Comparison of ENCODE assay signal across 8 mouse cellular contexts in the genomic region with DNA sequence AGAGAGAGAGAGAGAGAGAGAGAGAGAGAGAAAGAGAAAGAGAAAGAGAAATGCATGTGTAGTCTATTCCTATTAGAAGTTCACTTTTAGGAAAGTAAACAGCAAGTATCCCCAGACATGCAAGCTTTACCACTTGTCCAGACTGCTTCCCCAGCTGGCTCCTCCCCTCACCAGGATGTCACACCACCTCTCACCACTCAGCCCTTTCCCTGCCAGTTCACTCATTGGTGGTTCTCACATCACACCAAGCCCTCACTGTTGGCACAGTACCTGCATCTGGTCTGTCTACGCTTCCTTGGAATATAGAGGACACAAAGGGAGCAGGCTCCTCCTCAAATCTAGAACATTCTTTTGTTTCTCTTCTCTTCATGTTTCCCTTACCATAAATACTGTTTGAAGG. TPM values are rescaled to one million over a fixed set of nuclear protein-coding genes. Genes with fewer than 3 reads are reported as not detected.
A peak's percentile ranks its signal among the peaks of the same experiment; 100 is the strongest.
DNase-seq lines count a peak whose midpoint lies in the region; ATAC-seq and TF ChIP-seq lines count a peak whose summit lies in the region.

No protein-coding gene starts in this region.

- H3K36me3 ChIP-seq in hindbrain, postnatal 0 days (ENCODE audit: insufficient read depth, low read length), result no peaks in the 10 kb centered on the region
- no peaks in the 10 kb centered on the region for H3K36me3 ChIP-seq in hindbrain, embryonic 10.5 days
- H3K36me3 ChIP-seq in lung, embryonic 14.5 days (ENCODE audit: insufficient read depth), result no peaks in the 10 kb centered on the region

- H3K4me3 ChIP-seq in hindbrain, postnatal 0 days (ENCODE audit: low read length), result no peak overlapping the region
- H3K4me3 ChIP-seq in hindbrain, embryonic 10.5 days, result no peak overlapping the region
- H3K4me3 ChIP-seq in embryonic fibroblast, embryonic 13.5 days (ENCODE audit: insufficient read depth, low read length), result no peak overlapping the region
- H3K4me3 ChIP-seq in lung, embryonic 14.5 days (ENCODE audit: low read depth, low read length), result no peak overlapping the region
- no peak overlapping the region for H3K4me3 ChIP-seq in left cerebral cortex, adult 2 months

- peaks cover 5% of the 10 kb centered on the region; the same call in 1 of the 2 replicates for H3K4me1 ChIP-seq in hindbrain, postnatal 0 days (ENCODE audit: insufficient read depth, low read length)
- peaks cover 16% of the 10 kb centered on the region for H3K4me1 ChIP-seq in hindbrain, embryonic 10.5 days (replicated peaks)
- H3K4me1 ChIP-seq in embryonic fibroblast, embryonic 13.5 days (ENCODE audit: control insufficient read depth, insufficient read depth, low read length), result peaks cover 20% of the 10 kb centered on the region
- peaks cover 7% of the 10 kb centered on the region; the same call in 1 of the 2 replicates for H3K4me1 ChIP-seq in lung, embryonic 14.5 days (ENCODE audit: insufficient read depth)

- ATAC-seq in hindbrain, postnatal 0 days, result peak; percentile 61; the same call in 1 of the 2 replicates
- ATAC-seq in CD4-positive, CD25-positive, alpha-beta regulatory T cell, adult 4 months, result peak; percentile 53
- peak; percentile 69; the same call in 1 of the 2 replicates for ATAC-seq in lung, embryonic 14.5 days (ENCODE audit: insufficient read depth)

- H3K27ac ChIP-seq in hindbrain, postnatal 0 days, result no peak overlapping the region
- no peak overlapping the region for H3K27ac ChIP-seq in hindbrain, embryonic 10.5 days
- peak overlapping the region; percentile 2; the same call in 1 of the 2 replicates for H3K27ac ChIP-seq in embryonic fibroblast, embryonic 13.5 days (ENCODE audit: insufficient read depth, low read length)
- no peak overlapping the region for H3K27ac ChIP-seq in lung, embryonic 14.5 days (ENCODE audit: low read depth)
- H3K27ac ChIP-seq in left cerebral cortex, adult 2 months, result no peak overlapping the region

- no peak overlapping the region for H3K9ac ChIP-seq in hindbrain, postnatal 0 days (replicated peaks; ENCODE audit: low read length)
- H3K9ac ChIP-seq in lung, embryonic 14.5 days, result no peak overlapping the region

- TF ChIP-seq POLR2A in embryonic fibroblast, embryonic 13.5 days (IDR thresholded peaks at IDR 0.05; ENCODE audit: low read depth, low read length), result no peak

- no peaks in the 10 kb centered on the region for H3K9me3 ChIP-seq in hindbrain, postnatal 0 days (ENCODE audit: low read length)
- H3K9me3 ChIP-seq in hindbrain, embryonic 10.5 days, result no peaks in the 10 kb centered on the region
- no peaks in the 10 kb centered on the region for H3K9me3 ChIP-seq in lung, embryonic 14.5 days (ENCODE audit: low read depth, low read length)

- WGBS in hindbrain, postnatal 0 days, result 39% methylated on average over 1 of the region's 1 CpGs
- 73% methylated on average over 1 of the region's 1 CpGs for WGBS in hindbrain, embryonic 10.5 days
- WGBS in lung, embryonic 14.5 days, result 36% methylated on average over 1 of the region's 1 CpGs

- no peaks in the 10 kb centered on the region for H3K27me3 ChIP-seq in hindbrain, postnatal 0 days (ENCODE audit: insufficient read depth, low read length)
- H3K27me3 ChIP-seq in hindbrain, embryonic 10.5 days (ENCODE audit: insufficient read depth, poor library complexity, severe bottlenecking), result no peaks in the 10 kb centered on the region
- H3K27me3 ChIP-seq in lung, embryonic 14.5 days (ENCODE audit: insufficient read depth, low read length), result no peaks in the 10 kb centered on the region

- intact Hi-C loops in left cerebral cortex, adult 2 months (cut with DNase I), result no loop called here

- peak; percentile 28 for DNase-seq in hindbrain, postnatal 0 days (ENCODE audit: low spot score)
- DNase-seq in hindbrain, embryonic 10.5 days (ENCODE audit: low spot score), result no peak
- peak; percentile 44 for DNase-seq in lung, embryonic 14.5 days
- DNase-seq in gastrocnemius, postnatal 10 days, result no peak
- DNase-seq in left cerebral cortex, adult 2 months (ENCODE audit: extremely low spot score in 1 of 2, low spot score in 2 of 2), result no peak
- no peak for DNase-seq in thymus, postnatal 10 days (ENCODE audit: low spot score in 2 of 2)

- TF ChIP-seq CTCF in hindbrain, postnatal 0 days (IDR thresholded peaks at IDR 0.05; ENCODE audit: low read depth), result no peak
- TF ChIP-seq CTCF in embryonic fibroblast, embryonic 13.5 days (IDR thresholded peaks at IDR 0.05; ENCODE audit: borderline replicate concordance, insufficient read depth, low read length), result no peak
- no peak for TF ChIP-seq CTCF in lung, embryonic 14.5 days (IDR thresholded peaks at IDR 0.05; ENCODE audit: low read depth)
- TF ChIP-seq CTCF in left cerebral cortex, adult 2 months (IDR thresholded peaks at IDR 0.05), result no peak

- no peak overlapping the region for H3K4me2 ChIP-seq in hindbrain, postnatal 0 days (ENCODE audit: low read depth, low read length)
- H3K4me2 ChIP-seq in lung, embryonic 14.5 days, result no peak overlapping the region

RNA-seq across cellular contexts. Expression of a gene that starts 26.9 kb away (rescaled TPM):
- 4.5 and 5.0 TPM in 2 replicates for total RNA-seq in hindbrain, postnatal 0 days (2014; rRNA removed)
- 12.3 and 14.4 TPM in 2 replicates for polyA plus RNA-seq in hindbrain, postnatal 0 days (2015; fragmentation: Nextera tagmentation; extraction: Ambion mirVana)
- 18.0 and 23.0 TPM in 2 replicates for polyA plus RNA-seq in hindbrain, embryonic 10.5 days (2016; fragmentation: Nextera tagmentation; extraction: Ambion mirVana)
- 10 to 100 TPM; 18.7 to 19.9 TPM for polyA plus RNA-seq in CD4-positive, CD25-positive, alpha-beta regulatory T cell, adult 4 months (2017; shearing (Covaris generic))
- 24.3 and 25.7 TPM in 2 replicates for polyA plus RNA-seq in embryonic fibroblast, embryonic 13.5 days (2011; ENCODE audit: insufficient read length, low read depth, missing spikeins)
- polyA plus RNA-seq in lung, embryonic 14.5 days (2014; fragmentation: Nextera tagmentation; extraction: Ambion mirVana), result 15.6 and 16.2 TPM in 2 replicates
- total RNA-seq in gastrocnemius, postnatal 10 days (2021), result 1 to 10 TPM; 8.3 to 9.5 TPM
- 10 to 100 TPM; 25.7 to 26.3 TPM for total RNA-seq in left cerebral cortex, adult 2 months (2021)

RNA-seq across cellular contexts. Expression of a gene that starts 44.2 kb away (rescaled TPM):
- 2.0 and 3.9 TPM in 2 replicates for total RNA-seq in hindbrain, postnatal 0 days (2014; rRNA removed)
- 3.8 and 4.1 TPM in 2 replicates for polyA plus RNA-seq in hindbrain, postnatal 0 days (2015; fragmentation: Nextera tagmentation; extraction: Ambion mirVana)
- polyA plus RNA-seq in hindbrain, embryonic 10.5 days (2016; fragmentation: Nextera tagmentation; extraction: Ambion mirVana), result 1.5 and 2.1 TPM in 2 replicates
- 1 to 10 TPM; 1.3 to 1.7 TPM for polyA plus RNA-seq in CD4-positive, CD25-positive, alpha-beta regulatory T cell, adult 4 months (2017; shearing (Covaris generic))
- polyA plus RNA-seq in embryonic fibroblast, embryonic 13.5 days (2011; ENCODE audit: insufficient read length, low read depth, missing spikeins), result 13.7 and 14.5 TPM in 2 replicates
- polyA plus RNA-seq in lung, embryonic 14.5 days (2014; fragmentation: Nextera tagmentation; extraction: Ambion mirVana), result 5.9 and 6.2 TPM in 2 replicates
- total RNA-seq in gastrocnemius, postnatal 10 days (2021), result 1 to 10 TPM in 1 of 2 experiments, under 1 TPM in 1; 0.68 to 1.5 TPM
- total RNA-seq in left cerebral cortex, adult 2 months (2021), result 10 to 100 TPM in 1 of 2 experiments, 1 to 10 TPM in 1; 8.2 to 10.2 TPM

Comparison
In these comparisons a context has a peak if more than half of its experiments do, and no peak if none do; other contexts are left out.
1. DNase-seq: peak in hindbrain, postnatal 0 days (single experiment) and lung, embryonic 14.5 days (single experiment); none in hindbrain, embryonic 10.5 days (single experiment), gastrocnemius, postnatal 10 days (single experiment), left cerebral cortex, adult 2 months (0 of 2) and thymus, postnatal 10 days (0 of 2).
2. Peak in every context shown above with its lines, with median percentiles within 50 percentile points of each other: ATAC-seq.